Mouse (Mus musculus): Measurements from ENCODE around the gene Trip11. TPM values are rescaled to one million over a fixed set of nuclear protein-coding genes. Genes with fewer than 3 reads are reported as not detected.

Trip11 gene
- polyA plus RNA-seq, 1 experiment from 2014 or later: 40.2 TPM

GRCm38 (mm10) chr12:101889351-101889750 lies 23.7 kb downstream of the Trip11 start:
- no peaks in the 10 kb centered on the region for H3K4me1 ChIP-seq (ENCODE audit: control insufficient read depth, insufficient read depth, low read length)
- no peaks in the 10 kb centered on the region for H3K9me3 ChIP-seq (ENCODE audit: control insufficient read depth, low read depth, low read length)
- no peak overlapping the region for H3K9ac ChIP-seq (replicated peaks; ENCODE audit: low read depth, low read length)
- H3K4me2 ChIP-seq (replicated peaks; ENCODE audit: low read depth, low read length): no peak overlapping the region
- no peak overlapping the region for H3K4me3 ChIP-seq (ENCODE audit: low read depth, low read length)
- WGBS: 89% methylated on average over 3 of the region's 3 CpGs
- H3K27me3 ChIP-seq (ENCODE audit: control insufficient read depth, insufficient read depth, low read length): no peaks in the 10 kb centered on the region
- peaks cover 31% of the 10 kb centered on the region for H3K36me3 ChIP-seq (ENCODE audit: control insufficient read depth, insufficient read depth, low read length)
- ATAC-seq (ENCODE audit: insufficient number of reproducible peaks, insufficient read depth, low FRiP score, low read depth): peak; percentile 49; the same call in 1 of the 2 replicates
- no peak overlapping the region for H3K27ac ChIP-seq (ENCODE audit: low read length)

- Histone ChIP-seq H3K27ac (ENCODE audit: low read length) (no peak overlapping the region), H3K9me3 (ENCODE audit: control insufficient read depth, low read depth, low read length) (no peaks in the 10 kb centered on the region), H3K4me3 (ENCODE audit: low read depth, low read length) (no peak overlapping the region), H3K4me2 (replicated peaks; ENCODE audit: low read depth, low read length) (no peak overlapping the region), H3K9ac (replicated peaks; ENCODE audit: low read depth, low read length) (no peak overlapping the region), H3K27me3 (ENCODE audit: control insufficient read depth, insufficient read depth, low read length) (no peaks in the 10 kb centered on the region), H3K36me3 (ENCODE audit: control insufficient read depth, insufficient read depth, low read length) (peaks cover 38% of the 10 kb centered on the region), H3K4me1 (ENCODE audit: control insufficient read depth, insufficient read depth, low read length) (no peaks in the 10 kb centered on the region)
- no peak for ATAC-seq (ENCODE audit: insufficient number of reproducible peaks, insufficient read depth, low FRiP score, low read depth)
- WGBS: 78% methylated on average over 2 of the region's 2 CpGs
Observed at GRCm38 (mm10) chr12:101888312-101888711, 24.8 kb downstream of the Trip11 start.

- Histone ChIP-seq H3K9ac (replicated peaks; ENCODE audit: low read depth, low read length) (no peak overlapping the region), H3K4me1 (ENCODE audit: control insufficient read depth, insufficient read depth, low read length) (no peaks in the 10 kb centered on the region), H3K4me2 (replicated peaks; ENCODE audit: low read depth, low read length) (no peak overlapping the region), H3K4me3 (ENCODE audit: low read depth, low read length) (no peak overlapping the region), H3K27me3 (ENCODE audit: control insufficient read depth, insufficient read depth, low read length) (no peaks in the 10 kb centered on the region), H3K27ac (ENCODE audit: low read length) (no peak overlapping the region), H3K36me3 (ENCODE audit: control insufficient read depth, insufficient read depth, low read length) (peaks cover 29% of the 10 kb centered on the region), H3K9me3 (ENCODE audit: control insufficient read depth, low read depth, low read length) (no peaks in the 10 kb centered on the region)
- ATAC-seq (ENCODE audit: insufficient number of reproducible peaks, insufficient read depth, low FRiP score, low read depth): no peak
- WGBS: 91% methylated on average over 7 of the region's 7 CpGs
Observed at GRCm38 (mm10) chr12:101884926-101885325, 28.1 kb downstream of the Trip11 start.

GRCm38 (mm10) chr12:101876374-101876773 lies 36.7 kb downstream of the Trip11 start:
- Histone ChIP-seq H3K36me3 (ENCODE audit: control insufficient read depth, insufficient read depth, low read length) (peaks cover 30% of the 10 kb centered on the region), H3K9ac (replicated peaks; ENCODE audit: low read depth, low read length) (no peak overlapping the region), H3K9me3 (ENCODE audit: control insufficient read depth, low read depth, low read length) (no peaks in the 10 kb centered on the region), H3K4me2 (replicated peaks; ENCODE audit: low read depth, low read length) (no peak overlapping the region), H3K27me3 (ENCODE audit: control insufficient read depth, insufficient read depth, low read length) (no peaks in the 10 kb centered on the region), H3K4me3 (ENCODE audit: low read depth, low read length) (no peak overlapping the region), H3K27ac (ENCODE audit: low read length) (no peak overlapping the region), H3K4me1 (ENCODE audit: control insufficient read depth, insufficient read depth, low read length) (no peaks in the 10 kb centered on the region)
- no peak for ATAC-seq (ENCODE audit: insufficient number of reproducible peaks, insufficient read depth, low FRiP score, low read depth)
- WGBS: 87% methylated on average over 2 of the region's 2 CpGs

- H3K27me3 ChIP-seq (ENCODE audit: control insufficient read depth, insufficient read depth, low read length): no peaks in the 10 kb centered on the region
- no peak overlapping the region for H3K4me3 ChIP-seq (ENCODE audit: low read depth, low read length)
- H3K4me2 ChIP-seq (replicated peaks; ENCODE audit: low read depth, low read length): no peak overlapping the region
- peaks cover 34% of the 10 kb centered on the region for H3K36me3 ChIP-seq (ENCODE audit: control insufficient read depth, insufficient read depth, low read length)
- H3K27ac ChIP-seq (ENCODE audit: low read length): no peak overlapping the region
- no peak overlapping the region for H3K9ac ChIP-seq (replicated peaks; ENCODE audit: low read depth, low read length)
- no peaks in the 10 kb centered on the region for H3K4me1 ChIP-seq (ENCODE audit: control insufficient read depth, insufficient read depth, low read length)
- H3K9me3 ChIP-seq (ENCODE audit: control insufficient read depth, low read depth, low read length): no peaks in the 10 kb centered on the region
- 75% methylated on average over 1 of the region's 1 CpGs for WGBS
- ATAC-seq (ENCODE audit: insufficient number of reproducible peaks, insufficient read depth, low FRiP score, low read depth): no peak
Observed at GRCm38 (mm10) chr12:101875107-101875506, 38.0 kb downstream of the Trip11 start.

- H3K4me2 ChIP-seq (replicated peaks; ENCODE audit: low read depth, low read length): no peak overlapping the region
- H3K4me3 ChIP-seq (ENCODE audit: low read depth, low read length): no peak overlapping the region
- H3K27me3 ChIP-seq (ENCODE audit: control insufficient read depth, insufficient read depth, low read length): no peaks in the 10 kb centered on the region
- no peaks in the 10 kb centered on the region for H3K9me3 ChIP-seq (ENCODE audit: control insufficient read depth, low read depth, low read length)
- no peak for ATAC-seq (ENCODE audit: insufficient number of reproducible peaks, insufficient read depth, low FRiP score, low read depth)
- no peak overlapping the region for H3K9ac ChIP-seq (replicated peaks; ENCODE audit: low read depth, low read length)
- peaks cover 21% of the 10 kb centered on the region; the same call in 1 of the 2 replicates for H3K36me3 ChIP-seq (ENCODE audit: control insufficient read depth, insufficient read depth, low read length)
- 88% methylated on average over 10 of the region's 10 CpGs for WGBS
- no peak overlapping the region for H3K27ac ChIP-seq (ENCODE audit: low read length)
- no peaks in the 10 kb centered on the region for H3K4me1 ChIP-seq (ENCODE audit: control insufficient read depth, insufficient read depth, low read length)
Observed at GRCm38 (mm10) chr12:101862286-101862964, 50.6 kb downstream of the Trip11 start.

- H3K4me3 ChIP-seq (ENCODE audit: low read depth, low read length): no peak overlapping the region
- no peak overlapping the region for H3K9ac ChIP-seq (replicated peaks; ENCODE audit: low read depth, low read length)
- no peak overlapping the region for H3K27ac ChIP-seq (ENCODE audit: low read length)
- no peak overlapping the region for H3K4me2 ChIP-seq (replicated peaks; ENCODE audit: low read depth, low read length)
- no peaks in the 10 kb centered on the region for H3K4me1 ChIP-seq (ENCODE audit: control insufficient read depth, insufficient read depth, low read length)
- H3K36me3 ChIP-seq (ENCODE audit: control insufficient read depth, insufficient read depth, low read length): 0 out of 2 replicates have a peak, but pooled peaks cover 11% of the 10 kb centered on the region
- no peaks in the 10 kb centered on the region for H3K27me3 ChIP-seq (ENCODE audit: control insufficient read depth, insufficient read depth, low read length)
- 95% methylated on average over 1 of the region's 1 CpGs for WGBS
- H3K9me3 ChIP-seq (ENCODE audit: control insufficient read depth, low read depth, low read length): no peaks in the 10 kb centered on the region
- no peak for ATAC-seq (ENCODE audit: insufficient number of reproducible peaks, insufficient read depth, low FRiP score, low read depth)
Observed at GRCm38 (mm10) chr12:101860256-101860655, 52.8 kb downstream of the Trip11 start.

- no peak for ATAC-seq (ENCODE audit: insufficient number of reproducible peaks, insufficient read depth, low FRiP score, low read depth)
- H3K36me3 ChIP-seq (ENCODE audit: control insufficient read depth, insufficient read depth, low read length): peaks cover 14% of the 10 kb centered on the region; the same call in 1 of the 2 replicates
- H3K9me3 ChIP-seq (ENCODE audit: control insufficient read depth, low read depth, low read length): no peaks in the 10 kb centered on the region
- H3K4me2 ChIP-seq (replicated peaks; ENCODE audit: low read depth, low read length): no peak overlapping the region
- no peak overlapping the region for H3K27ac ChIP-seq (ENCODE audit: low read length)
- H3K9ac ChIP-seq (replicated peaks; ENCODE audit: low read depth, low read length): no peak overlapping the region
- WGBS: 86% methylated on average over 5 of the region's 5 CpGs
- H3K27me3 ChIP-seq (ENCODE audit: control insufficient read depth, insufficient read depth, low read length): no peaks in the 10 kb centered on the region
- no peaks in the 10 kb centered on the region for H3K4me1 ChIP-seq (ENCODE audit: control insufficient read depth, insufficient read depth, low read length)
- no peak overlapping the region for H3K4me3 ChIP-seq (ENCODE audit: low read depth, low read length)
Observed at GRCm38 (mm10) chr12:101858011-101858410, 55.1 kb downstream of the Trip11 start.

GRCm38 (mm10) chr12:101854336-101854735 lies 58.7 kb downstream of the Trip11 start:
- H3K4me1 ChIP-seq (ENCODE audit: control insufficient read depth, insufficient read depth, low read length): no peaks in the 10 kb centered on the region
- no peaks in the 10 kb centered on the region for H3K27me3 ChIP-seq (ENCODE audit: control insufficient read depth, insufficient read depth, low read length)
- H3K4me3 ChIP-seq (ENCODE audit: low read depth, low read length): no peak overlapping the region
- H3K36me3 ChIP-seq (ENCODE audit: control insufficient read depth, insufficient read depth, low read length): peaks cover 3% of the 10 kb centered on the region; the same call in 1 of the 2 replicates
- H3K4me2 ChIP-seq (replicated peaks; ENCODE audit: low read depth, low read length): no peak overlapping the region
- no peaks in the 10 kb centered on the region for H3K9me3 ChIP-seq (ENCODE audit: control insufficient read depth, low read depth, low read length)
- ATAC-seq (ENCODE audit: insufficient number of reproducible peaks, insufficient read depth, low FRiP score, low read depth): no peak
- H3K27ac ChIP-seq (ENCODE audit: low read length): no peak overlapping the region
- H3K9ac ChIP-seq (replicated peaks; ENCODE audit: low read depth, low read length): no peak overlapping the region
- WGBS: 95% methylated on average over 11 of the region's 11 CpGs
